Mouse (Mus musculus): ENCODE data around the gene Col25a1. TPM values are rescaled to one million over a fixed set of nuclear protein-coding genes. Genes with fewer than 3 reads are reported as not detected.

The Col25a1 gene
- polyA plus RNA-seq (2012; rRNA removed): 15.3 and 19.3 TPM in 2 replicates
- polyA plus RNA-seq (2014; fragmentation: Nextera tagmentation; extraction: Ambion mirVana): 13.8 and 14.2 TPM in 2 replicates

DNA sequence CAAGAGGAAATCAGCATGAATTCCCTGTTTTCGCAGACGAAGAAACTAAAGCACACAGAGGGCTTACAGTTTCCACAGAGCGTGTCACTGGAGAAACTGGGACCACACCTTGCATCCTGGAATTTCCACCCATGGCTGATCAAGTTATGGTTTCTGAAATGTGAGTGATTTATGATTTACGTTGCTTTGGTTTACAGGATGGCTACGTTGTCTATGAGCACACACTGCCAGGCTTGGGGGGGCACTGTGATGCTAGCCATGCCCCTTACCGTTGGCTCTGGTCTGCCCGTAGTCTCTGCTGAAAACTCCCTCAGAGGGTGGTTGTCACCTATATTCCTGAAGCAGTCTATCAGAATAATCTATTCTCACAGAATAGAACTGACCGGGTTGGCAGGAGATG is at the start of gene Col25a1:
Gene Col25a1, plus strand, starts transcription at position 301 of the 400 bp plus-strand sequence.
- H3K27me3 ChIP-seq (ENCODE audit: control insufficient read depth, insufficient read depth, low read length): no peaks in the 10 kb centered on the region
- TF ChIP-seq POLR2A (IDR thresholded peaks at IDR 0.05; ENCODE audit: borderline replicate concordance, extremely low read depth, insufficient read depth, insufficient read length): no peak
- 74% methylated on average over 8 of the region's 8 CpGs for WGBS
- H3K9ac ChIP-seq (ENCODE audit: low read depth, low read length, severe bottlenecking): no peak within 1 kb of the TSS
- peak within 1 kb of the TSS; percentile 19; the same call in 1 of the 2 replicates for H3K4me2 ChIP-seq (replicated peaks; ENCODE audit: low read depth, low read length, severe bottlenecking)
- peaks cover 9% of the 10 kb centered on the region; the same call in 1 of the 2 replicates for H3K4me1 ChIP-seq (ENCODE audit: control insufficient read depth, insufficient read depth, low read length)
- ATAC-seq (ENCODE audit: low FRiP score, low read depth) (no peak), DNase-seq (ENCODE audit: low spot score) (no peak)
- no peaks in the 10 kb centered on the region for H3K36me3 ChIP-seq (ENCODE audit: control insufficient read depth, insufficient read depth, low read length)
- no peak within 1 kb of the TSS for H3K4me3 ChIP-seq (replicated peaks; ENCODE audit: low read length)
- no peaks in the 10 kb centered on the region for H3K9me3 ChIP-seq (ENCODE audit: control insufficient read depth, low read length)
- H3K27ac ChIP-seq (replicated peaks; ENCODE audit: low read depth, low read length): no peak within 1 kb of the TSS

DNA sequence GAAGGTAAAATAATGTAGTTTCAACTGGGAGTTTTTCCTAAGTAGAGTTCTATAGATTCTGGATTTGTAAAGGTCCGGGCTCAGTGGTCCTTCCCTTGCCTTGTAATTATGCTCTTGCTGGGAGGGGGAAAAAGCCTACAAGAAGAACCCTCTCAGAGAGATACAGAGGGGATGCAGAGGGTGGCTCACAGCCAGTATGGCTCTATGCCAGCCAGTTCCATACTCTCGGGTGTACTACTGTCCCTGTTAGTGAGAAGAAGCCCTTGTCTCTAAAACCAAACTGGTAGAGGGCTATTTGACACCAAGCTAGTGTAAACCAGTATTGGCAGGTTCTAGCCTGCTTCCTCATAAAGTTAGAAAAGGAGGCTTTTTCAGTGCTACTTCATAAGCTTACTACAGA is 48.0 kb upstream of the Col25a1 start:
- Histone ChIP-seq H3K36me3 (ENCODE audit: control insufficient read depth, insufficient read depth, low read length) (no peaks in the 10 kb centered on the region), H3K9me3 (ENCODE audit: control insufficient read depth, low read length) (no peaks in the 10 kb centered on the region), H3K9ac (ENCODE audit: low read depth, low read length, severe bottlenecking) (no peak overlapping the region), H3K4me2 (replicated peaks; ENCODE audit: low read depth, low read length, severe bottlenecking) (no peak overlapping the region), H3K27me3 (ENCODE audit: control insufficient read depth, insufficient read depth, low read length) (no peaks in the 10 kb centered on the region), H3K4me1 (ENCODE audit: control insufficient read depth, insufficient read depth, low read length) (peaks cover 16% of the 10 kb centered on the region), H3K4me3 (replicated peaks; ENCODE audit: low read length) (no peak overlapping the region), H3K27ac (replicated peaks; ENCODE audit: low read depth, low read length) (no peak overlapping the region)
- WGBS: 59% methylated on average over 2 of the region's 2 CpGs
- ATAC-seq (ENCODE audit: low FRiP score, low read depth) (no peak), DNase-seq (ENCODE audit: low spot score) (no peak)
- TF ChIP-seq POLR2A (IDR thresholded peaks at IDR 0.05; ENCODE audit: borderline replicate concordance, extremely low read depth, insufficient read depth, insufficient read length): no peak

DNA sequence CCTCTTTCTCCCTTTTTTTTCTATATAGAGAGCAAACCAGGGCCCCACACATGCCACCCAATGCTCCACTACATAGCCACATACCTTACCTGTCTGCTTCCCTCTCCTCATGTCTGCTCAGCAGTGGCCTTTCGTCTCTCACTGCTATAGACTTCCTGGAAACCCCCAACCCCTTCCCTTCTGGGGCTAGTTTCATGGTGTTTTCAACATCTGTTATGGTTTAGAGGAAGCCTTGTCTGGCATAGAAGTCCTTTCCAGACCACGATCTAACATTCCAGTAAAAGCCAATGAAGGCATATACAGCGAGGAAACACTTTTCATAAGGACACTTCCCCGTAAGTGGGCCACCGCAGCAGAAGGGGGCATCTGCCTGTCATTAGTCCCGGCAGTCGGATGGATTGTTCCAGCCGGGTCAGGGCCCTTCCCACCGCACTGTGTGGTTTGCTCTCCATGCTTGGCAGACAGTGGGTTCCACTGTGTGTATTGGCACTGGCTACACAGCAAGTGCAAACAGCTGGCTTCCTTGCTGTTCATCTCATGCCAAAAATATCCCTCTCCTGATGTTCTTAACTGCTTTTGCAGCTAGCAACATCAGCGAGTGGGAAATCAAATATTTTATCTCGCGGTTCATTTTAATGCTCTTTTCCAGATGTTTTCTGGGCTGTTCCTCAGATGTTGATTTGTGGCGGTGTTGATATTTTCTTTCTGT is 44.8 kb upstream of the Col25a1 start:
- Histone ChIP-seq H3K4me1 (ENCODE audit: control insufficient read depth, insufficient read depth, low read length) (peaks cover 21% of the 10 kb centered on the region), H3K27ac (replicated peaks; ENCODE audit: low read depth, low read length) (peak overlapping the region; percentile 61), H3K27me3 (ENCODE audit: control insufficient read depth, insufficient read depth, low read length) (no peaks in the 10 kb centered on the region), H3K4me2 (replicated peaks; ENCODE audit: low read depth, low read length, severe bottlenecking) (peak overlapping the region; percentile 33), H3K4me3 (replicated peaks; ENCODE audit: low read length) (no peak overlapping the region), H3K9ac (ENCODE audit: low read depth, low read length, severe bottlenecking) (no peak overlapping the region), H3K9me3 (ENCODE audit: control insufficient read depth, low read length) (no peaks in the 10 kb centered on the region), H3K36me3 (ENCODE audit: control insufficient read depth, insufficient read depth, low read length) (no peaks in the 10 kb centered on the region)
- no peak for TF ChIP-seq POLR2A (IDR thresholded peaks at IDR 0.05; ENCODE audit: borderline replicate concordance, extremely low read depth, insufficient read depth, insufficient read length)
- DNase-seq (ENCODE audit: low spot score): peak; percentile 91
- WGBS: 18% methylated on average over 13 of the region's 13 CpGs
- ATAC-seq (ENCODE audit: low FRiP score, low read depth): peak; percentile 90

DNA sequence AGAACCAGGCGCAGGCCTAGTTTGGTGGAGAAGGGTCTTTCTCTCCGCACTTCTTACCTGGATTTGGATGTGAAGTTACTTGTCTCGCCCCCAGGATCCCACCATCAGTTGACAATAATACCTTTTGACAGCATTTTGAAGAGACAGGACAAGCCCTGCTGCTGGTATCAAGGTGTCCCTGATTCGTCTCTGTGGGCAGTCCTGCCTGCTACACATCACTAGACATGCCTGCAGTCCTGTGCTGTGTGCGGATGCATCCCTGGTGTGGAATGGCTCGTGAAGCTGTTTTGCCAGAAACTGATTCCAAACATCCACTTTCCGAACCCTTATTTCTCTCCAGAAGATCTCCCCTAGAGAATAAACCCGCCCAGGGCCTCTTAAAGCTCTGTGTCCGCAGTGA is 43.8 kb upstream of the Col25a1 start:
- no peak for TF ChIP-seq POLR2A (IDR thresholded peaks at IDR 0.05; ENCODE audit: borderline replicate concordance, extremely low read depth, insufficient read depth, insufficient read length)
- H3K4me1 ChIP-seq (ENCODE audit: control insufficient read depth, insufficient read depth, low read length): peaks cover 21% of the 10 kb centered on the region
- H3K27ac ChIP-seq (replicated peaks; ENCODE audit: low read depth, low read length): no peak overlapping the region
- ATAC-seq (ENCODE audit: low FRiP score, low read depth) (no peak), DNase-seq (ENCODE audit: low spot score) (no peak)
- no peak overlapping the region for H3K9ac ChIP-seq (ENCODE audit: low read depth, low read length, severe bottlenecking)
- no peaks in the 10 kb centered on the region for H3K27me3 ChIP-seq (ENCODE audit: control insufficient read depth, insufficient read depth, low read length)
- WGBS: 74% methylated on average over 9 of the region's 9 CpGs
- no peaks in the 10 kb centered on the region for H3K36me3 ChIP-seq (ENCODE audit: control insufficient read depth, insufficient read depth, low read length)
- no peaks in the 10 kb centered on the region for H3K9me3 ChIP-seq (ENCODE audit: control insufficient read depth, low read length)
- no peak overlapping the region for H3K4me2 ChIP-seq (replicated peaks; ENCODE audit: low read depth, low read length, severe bottlenecking)
- H3K4me3 ChIP-seq (replicated peaks; ENCODE audit: low read length): no peak overlapping the region

DNA sequence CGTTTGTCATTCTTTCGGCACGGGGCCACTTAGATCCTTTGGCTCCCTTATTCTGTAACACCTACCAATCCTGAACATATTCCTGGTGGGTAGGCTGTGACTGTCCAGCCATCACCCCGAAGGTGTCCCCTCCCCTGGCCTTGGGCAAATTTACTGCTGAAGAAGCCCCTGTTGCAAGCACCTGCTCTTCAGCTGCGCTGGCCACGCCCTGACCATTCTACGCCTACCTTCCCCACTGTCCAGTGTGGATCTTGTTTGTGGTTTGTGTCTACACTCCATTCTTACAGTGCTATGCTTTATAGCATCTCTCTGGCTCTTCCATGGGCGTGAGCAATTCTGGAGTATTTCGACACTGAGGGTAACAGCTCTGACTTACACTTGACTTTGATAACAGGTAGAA is 42.6 kb upstream of the Col25a1 start:
- no peak for TF ChIP-seq POLR2A (IDR thresholded peaks at IDR 0.05; ENCODE audit: borderline replicate concordance, extremely low read depth, insufficient read depth, insufficient read length)
- no peak overlapping the region for H3K27ac ChIP-seq (replicated peaks; ENCODE audit: low read depth, low read length)
- H3K36me3 ChIP-seq (ENCODE audit: control insufficient read depth, insufficient read depth, low read length): no peaks in the 10 kb centered on the region
- DNase-seq (ENCODE audit: low spot score): no peak
- no peak overlapping the region for H3K4me3 ChIP-seq (replicated peaks; ENCODE audit: low read length)
- 96% methylated on average over 9 of the region's 9 CpGs for WGBS
- peaks cover 21% of the 10 kb centered on the region for H3K4me1 ChIP-seq (ENCODE audit: control insufficient read depth, insufficient read depth, low read length)
- no peak overlapping the region for H3K4me2 ChIP-seq (replicated peaks; ENCODE audit: low read depth, low read length, severe bottlenecking)
- no peaks in the 10 kb centered on the region for H3K27me3 ChIP-seq (ENCODE audit: control insufficient read depth, insufficient read depth, low read length)
- no peak for ATAC-seq (ENCODE audit: low FRiP score, low read depth)
- H3K9ac ChIP-seq (ENCODE audit: low read depth, low read length, severe bottlenecking): no peak overlapping the region
- H3K9me3 ChIP-seq (ENCODE audit: control insufficient read depth, low read length): no peaks in the 10 kb centered on the region
